Mouse (Mus musculus) MEL (cell line): Measurements from ENCODE around the gene Tmem14c. TPM values are rescaled to one million over a fixed set of nuclear protein-coding genes. Genes with fewer than 3 reads are reported as not detected.

Experiments used
- DNase-seq: peaks from one replicate; pipeline ENCODE4 v3.0.0; 2011; ENCODE audit warnings: low read depth, low spot score
- H3K27ac ChIP-seq: 2 replicates; pipeline ENCODE4 v1.5.1; 2012; ENCODE audit warnings: low read depth, mild to moderate bottlenecking, control low read depth, low read length, moderate library complexity; ENCODE audit not compliant: control insufficient read depth
- H3K27me3 ChIP-seq, 2 experiments: fragments of 150-350 bp in 1 of 2; sonication (generic) in 1 of 2; 2 replicates each; pipeline ENCODE4 v1.6.1; 2012; ENCODE audit warnings: low read length in 2 of 2, mild to moderate bottlenecking in 2 of 2, improper control_type of control experiment in 1 of 2, moderate library complexity in 1 of 2; ENCODE audit not compliant: insufficient read depth in 2 of 2, control insufficient read depth in 1 of 2
- H3K36me3 ChIP-seq, 2 experiments: 2 replicates each; pipeline ENCODE4 v1.6.1; 2012 to 2014; ENCODE audit warnings: low read length in 2 of 2, improper control_type of control experiment in 1 of 2, inconsistent platforms in 1 of 2, mild to moderate bottlenecking in 1 of 2; ENCODE audit not compliant: insufficient read depth in 2 of 2, control insufficient read depth in 1 of 2
- H3K4me1 ChIP-seq, 2 experiments: fragments of 150-350 bp in 1 of 2; sonication (generic) in 1 of 2; 2 replicates each; pipeline ENCODE4 v1.6.1; 2012; ENCODE audit warnings: low read length in 2 of 2, improper control_type of control experiment in 1 of 2, mild to moderate bottlenecking in 1 of 2; ENCODE audit not compliant: insufficient read depth in 2 of 2, control insufficient read depth in 1 of 2
- H3K4me3 ChIP-seq, 2 experiments: fragments of 150-350 bp in 1 of 2; sonication (generic) in 1 of 2; 2 replicates each; pipeline ENCODE4 v1.5.1; 2012; ENCODE audit warnings: low read depth in 2 of 2, low read length in 2 of 2, mild to moderate bottlenecking in 2 of 2, moderate library complexity in 2 of 2, control low read depth in 1 of 2, improper control_type of control experiment in 1 of 2; ENCODE audit not compliant: control insufficient read depth in 1 of 2, insufficient read depth in 1 of 2
- H3K79me2 ChIP-seq: 2 replicates; pipeline ENCODE4 v1.6.1; 2012; ENCODE audit warnings: mild to moderate bottlenecking, low read length, moderate library complexity; ENCODE audit not compliant: control insufficient read depth, poor library complexity, insufficient read depth
- H3K9ac ChIP-seq: 2 replicates; pipeline ENCODE4 v1.6.1; 2012; ENCODE audit warnings: low read depth, mild to moderate bottlenecking, control low read depth, low read length, moderate library complexity; ENCODE audit not compliant: control insufficient read depth, poor library complexity, severe bottlenecking
- H3K9me3 ChIP-seq: fragments of 150-350 bp; sonication (generic); replicated peaks from 2 replicates; pipeline ENCODE4 v1.6.1; 2012; ENCODE audit warnings: mild to moderate bottlenecking, low read length, improper control_type of control experiment, moderate library complexity; ENCODE audit not compliant: insufficient read depth
- BHLHE40 ChIP-seq: IDR thresholded peaks from 2 replicates; pipeline ENCODE4 v1.6.1; 2012; ENCODE audit warnings: low read depth, mild to moderate bottlenecking, inconsistent platforms, low read length, improper control_type of control experiment, borderline replicate concordance
- CTCF ChIP-seq, 3 experiments: IDR thresholded peaks in 2 of 3; conservative IDR thresholded peaks in 1 of 3; 2 replicates each; pipeline ENCODE4 v1.5.1; 2011 to 2012; ENCODE audit warnings: low read length in 3 of 3, low read depth in 2 of 3, mild to moderate bottlenecking in 2 of 3, improper control_type of control experiment in 1 of 3, inconsistent platforms in 1 of 3, mixed read lengths in 1 of 3, moderate library complexity in 1 of 3; ENCODE audit not compliant: control insufficient read depth in 1 of 3, insufficient read depth in 1 of 3, poor library complexity in 1 of 3, severe bottlenecking in 1 of 3
- ETS1 ChIP-seq: IDR thresholded peaks from 2 replicates; pipeline ENCODE4 v1.6.1; 2012; ENCODE audit warnings: low read depth, mild to moderate bottlenecking, inconsistent platforms, low read length, improper control_type of control experiment, moderate library complexity
- GATA1 ChIP-seq: IDR thresholded peaks from 2 replicates; pipeline ENCODE4 v1.6.1; 2011; ENCODE audit warnings: low read depth, low read length, improper control_type of control experiment
- HCFC1 ChIP-seq: IDR thresholded peaks from 2 replicates; pipeline ENCODE4 v1.6.1; 2012; ENCODE audit warnings: low read depth, mild to moderate bottlenecking, inconsistent platforms, low read length, improper control_type of control experiment, moderate library complexity
- KAT2A ChIP-seq: conservative IDR thresholded peaks from 2 replicates; pipeline ENCODE4 v1.6.1; 2012; ENCODE audit warnings: low read depth, low read length, improper control_type of control experiment, inconsistent platforms
- MAFK ChIP-seq: IDR thresholded peaks from 2 replicates; pipeline ENCODE4 v1.6.1; 2011; ENCODE audit warnings: low read depth, mild to moderate bottlenecking, low read length, improper control_type of control experiment, borderline replicate concordance
- MEF2A ChIP-seq: IDR thresholded peaks from 2 replicates; pipeline ENCODE4 v1.6.1; 2014; ENCODE audit warnings: low read depth, mild to moderate bottlenecking, inconsistent platforms, low read length, improper control_type of control experiment; ENCODE audit not compliant: poor library complexity, insufficient replicate concordance, severe bottlenecking; ENCODE audit errors: extremely low read depth
- MXI1 ChIP-seq: IDR thresholded peaks from 2 replicates; pipeline ENCODE4 v1.6.1; 2011; ENCODE audit warnings: mild to moderate bottlenecking, low read depth, low read length, improper control_type of control experiment
- MYB ChIP-seq: IDR thresholded peaks from 2 replicates; pipeline ENCODE4 v1.6.1; 2011; ENCODE audit warnings: mild to moderate bottlenecking, low read depth, low read length, improper control_type of control experiment
- NRF1 ChIP-seq: IDR thresholded peaks from 2 replicates; pipeline ENCODE4 v1.6.1; 2014; ENCODE audit warnings: low read depth, mild to moderate bottlenecking, inconsistent platforms, low read length, improper control_type of control experiment, moderate library complexity; ENCODE audit not compliant: poor library complexity, insufficient read depth, severe bottlenecking
- POLR2A ChIP-seq, 2 experiments: IDR thresholded peaks; 2 replicates each; pipeline ENCODE4 v1.6.1; 2011 to 2012; ENCODE audit warnings: low read length in 2 of 2, mild to moderate bottlenecking in 2 of 2, control low read depth in 1 of 2, improper control_type of control experiment in 1 of 2, low read depth in 1 of 2, moderate library complexity in 1 of 2; ENCODE audit not compliant: control insufficient read depth in 1 of 2, insufficient read depth in 1 of 2, poor library complexity in 1 of 2
- POLR2AphosphoS2 ChIP-seq: IDR thresholded peaks from 2 replicates; pipeline ENCODE4 v1.6.1; 2011; ENCODE audit warnings: low read length, improper control_type of control experiment
- POLR2AphosphoS5 ChIP-seq: IDR thresholded peaks from 2 replicates; pipeline ENCODE4 v1.6.1; 2012; ENCODE audit warnings: low read depth, borderline replicate concordance, mild to moderate bottlenecking, inconsistent platforms, low read length, moderate library complexity, mixed read lengths
- RAD21 ChIP-seq: IDR thresholded peaks from 2 replicates; pipeline ENCODE4 v1.6.1; 2011; ENCODE audit warnings: mild to moderate bottlenecking, low read depth, low read length, improper control_type of control experiment
- SMC3 ChIP-seq: IDR thresholded peaks from 2 replicates; pipeline ENCODE4 v1.6.1; 2011; ENCODE audit warnings: low read depth, low read length, improper control_type of control experiment
- TAL1 ChIP-seq: IDR thresholded peaks from 2 replicates; pipeline ENCODE4 v1.6.1; 2012; ENCODE audit warnings: mild to moderate bottlenecking, inconsistent platforms, low read length, moderate library complexity, mixed read lengths
- TBP ChIP-seq: IDR thresholded peaks from 2 replicates; pipeline ENCODE4 v1.8.0; 2011; ENCODE audit warnings: low read depth, low read length, improper control_type of control experiment
- TCF12 ChIP-seq: IDR thresholded peaks from 2 replicates; pipeline ENCODE4 v1.6.1; 2014; ENCODE audit warnings: low read depth, mild to moderate bottlenecking, inconsistent platforms, low read length, improper control_type of control experiment, moderate library complexity
- UBTF ChIP-seq: IDR thresholded peaks from 2 replicates; pipeline ENCODE4 v1.6.1; 2012; ENCODE audit warnings: low read depth, mild to moderate bottlenecking, inconsistent platforms, low read length, improper control_type of control experiment, moderate library complexity, borderline replicate concordance; ENCODE audit not compliant: insufficient read depth
- USF1 ChIP-seq: IDR thresholded peaks from 2 replicates; pipeline ENCODE4 v1.6.1; 2014; ENCODE audit warnings: low read depth, mild to moderate bottlenecking, inconsistent platforms, low read length, improper control_type of control experiment, moderate library complexity
- USF2 ChIP-seq, 2 experiments: IDR thresholded peaks; 2 replicates each; pipeline ENCODE4 v1.6.1; 2011 to 2012; ENCODE audit warnings: improper control_type of control experiment in 2 of 2, low read length in 2 of 2, borderline replicate concordance in 1 of 2, inconsistent platforms in 1 of 2, low read depth in 1 of 2, mild to moderate bottlenecking in 1 of 2; ENCODE audit not compliant: insufficient read depth in 1 of 2
- ZC3H11A ChIP-seq: IDR thresholded peaks from 2 replicates; pipeline ENCODE4 v1.6.1; 2012; ENCODE audit warnings: low read depth, mild to moderate bottlenecking, inconsistent platforms, low read length, improper control_type of control experiment
- ZKSCAN1 ChIP-seq: IDR thresholded peaks from 2 replicates; pipeline ENCODE4 v1.6.1; 2012; ENCODE audit warnings: low read depth, mild to moderate bottlenecking, inconsistent platforms, low read length, improper control_type of control experiment, moderate library complexity
- ZNF384 ChIP-seq: IDR thresholded peaks from 2 replicates; pipeline ENCODE4 v1.6.1; 2012; ENCODE audit warnings: low read depth, mild to moderate bottlenecking, inconsistent platforms, low read length, improper control_type of control experiment
- polyA plus RNA-seq, 2 experiments: library from polyadenylated mRNA; stranded (reverse) in 1 of 2; unstranded in 1 of 2; fragments of >175 nt in 1 of 2; fragments of >200 nt in 1 of 2; gene quantifications; 2 replicates each; pipeline versions ENCODE4 v1.2.1 to v1.2.4; 2012; ENCODE audit warnings: low replicate concordance in 2 of 2, low read depth in 1 of 2; ENCODE audit not compliant: insufficient read length in 2 of 2, insufficient read depth in 1 of 2, missing spikeins in 1 of 2
- total RNA-seq: library from RNA; depleted of rRNA; stranded (reverse); fragments of 300-350 nt; gene quantifications from 2 replicates; pipeline ENCODE4 v1.2.3, GENCODE M21; 2012

Tmem14c gene
- total and polyA plus RNA-seq, 3 experiments, result 294 to 319 TPM; not detected in 1

GRCm38 (mm10) chr13:40972976-40973375, 43.1 kb upstream of the Tmem14c start:
- no peaks in the 10 kb centered on the region for H3K9me3 ChIP-seq
- no peak overlapping the region for H3K9ac ChIP-seq
- no peaks in the 10 kb centered on the region for H3K27me3 ChIP-seq
- DNase-seq, result no peak
- TF ChIP-seq MAFK, result no peak
- no peak for TF ChIP-seq POLR2AphosphoS2
- TF ChIP-seq POLR2A (IDR thresholded peaks at IDR 0.05; ENCODE audit: control insufficient read depth in 1 of 2, insufficient read depth in 1 of 2, low read depth in 1 of 2, low read length in 2 of 2, poor library complexity in 1 of 2), result no peak
- TF ChIP-seq GATA1, result no peak
- no peak for TF ChIP-seq MEF2A
- TF ChIP-seq, all 39 proteins: peak for 0
- Histone ChIP-seq H3K4me3 (no peak overlapping the region), H3K4me1 (peaks cover 2 to 10% of the 10 kb centered on the region in 2 experiments; a peak in 3 of 4 replicates), H3K79me2 (no peaks in the 10 kb centered on the region), H3K36me3 (peaks cover 0 to 4% of the 10 kb centered on the region in 2 experiments; a peak in 1 of 4 replicates), H3K27ac (no peak overlapping the region)

- Histone ChIP-seq H3K9ac (no peak overlapping the region), H3K27me3 (no peaks in the 10 kb centered on the region), H3K9me3 (no peaks in the 10 kb centered on the region), H3K4me1 (no peaks in the 10 kb centered on the region), H3K4me3 (no peak overlapping the region), H3K27ac (no peak overlapping the region), H3K79me2 (no peaks in the 10 kb centered on the region), H3K36me3 (no peaks in the 10 kb centered on the region)
- peak; percentile 76 for DNase-seq
- TF ChIP-seq ZC3H11A (peak; percentile 77), RAD21 (peak; percentile 59), SMC3 (peak; percentile 85), UBTF (no peak), CTCF (IDR thresholded peaks at IDR 0.05 in 2 of 3, conservative IDR thresholded peaks at IDR 0.05 in 1 of 3; ENCODE audit: control insufficient read depth in 1 of 3, insufficient read depth in 1 of 3, low read depth in 2 of 3, low read length in 3 of 3, poor library complexity in 1 of 3, severe bottlenecking in 1 of 3) (peak; percentile 86 to 91 (median 90)), TAL1 (no peak), USF2 (IDR thresholded peaks at IDR 0.05; ENCODE audit: borderline replicate concordance in 1 of 2, insufficient read depth in 1 of 2, low read depth in 1 of 2, low read length in 2 of 2) (no peak), ZNF384 (peak; percentile 30; the same call in 1 of the 2 replicates)
Measured at GRCm38 (mm10) chr13:40977609-40978008, 38.5 kb upstream of the Tmem14c start.

- no peak overlapping the region for H3K27ac ChIP-seq
- no peak for TF ChIP-seq NRF1
- no peak for TF ChIP-seq MXI1
- no peak for TF ChIP-seq USF1
- TF ChIP-seq ETS1, result no peak
- no peak for TF ChIP-seq HCFC1
- no peak for TF ChIP-seq UBTF
- TF ChIP-seq POLR2AphosphoS5, result no peak
- no peak for TF ChIP-seq KAT2A
- TF ChIP-seq TAL1, result no peak
- TF ChIP-seq MYB, result no peak
- TF ChIP-seq TBP, result peak; percentile 80
- no peak for TF ChIP-seq TCF12
- no peak for TF ChIP-seq ZKSCAN1
- TF ChIP-seq BHLHE40, result no peak
- TF ChIP-seq MEF2A, result no peak
- peak; percentile 74 for TF ChIP-seq ZNF384
- no peak for TF ChIP-seq MAFK
Measured at GRCm38 (mm10) chr13:40978652-40979051, 37.4 kb upstream of the Tmem14c start.

More at GRCm38 (mm10) chr13:40978652-40979051, 37.4 kb upstream of the Tmem14c start:
- DNase-seq, result peak; percentile 30
- H3K9ac ChIP-seq, result no peak overlapping the region
- H3K36me3 ChIP-seq, result no peaks in the 10 kb centered on the region
- H3K79me2 ChIP-seq, result no peaks in the 10 kb centered on the region
- H3K9me3 ChIP-seq, result no peaks in the 10 kb centered on the region
- no peak overlapping the region for H3K4me3 ChIP-seq
- H3K27me3 ChIP-seq, result no peaks in the 10 kb centered on the region
- H3K4me1 ChIP-seq, result peaks cover 0 to 2% of the 10 kb centered on the region in 2 experiments; a peak in 2 of 4 replicates
